Mouse (Mus musculus) T-helper 2 cell (primary cell): Measurements from ENCODE around the gene Igf1r.

Source experiments
- in situ Hi-C: fragments of 300-600 bp; cut with MboI, MseI; formaldehyde crosslinking; loops from one replicate; pipeline ENCODE4 v1.15.1; 2025; ENCODE audit warnings: high pct_unique_total_duplicates

Igf1r gene

DNA sequence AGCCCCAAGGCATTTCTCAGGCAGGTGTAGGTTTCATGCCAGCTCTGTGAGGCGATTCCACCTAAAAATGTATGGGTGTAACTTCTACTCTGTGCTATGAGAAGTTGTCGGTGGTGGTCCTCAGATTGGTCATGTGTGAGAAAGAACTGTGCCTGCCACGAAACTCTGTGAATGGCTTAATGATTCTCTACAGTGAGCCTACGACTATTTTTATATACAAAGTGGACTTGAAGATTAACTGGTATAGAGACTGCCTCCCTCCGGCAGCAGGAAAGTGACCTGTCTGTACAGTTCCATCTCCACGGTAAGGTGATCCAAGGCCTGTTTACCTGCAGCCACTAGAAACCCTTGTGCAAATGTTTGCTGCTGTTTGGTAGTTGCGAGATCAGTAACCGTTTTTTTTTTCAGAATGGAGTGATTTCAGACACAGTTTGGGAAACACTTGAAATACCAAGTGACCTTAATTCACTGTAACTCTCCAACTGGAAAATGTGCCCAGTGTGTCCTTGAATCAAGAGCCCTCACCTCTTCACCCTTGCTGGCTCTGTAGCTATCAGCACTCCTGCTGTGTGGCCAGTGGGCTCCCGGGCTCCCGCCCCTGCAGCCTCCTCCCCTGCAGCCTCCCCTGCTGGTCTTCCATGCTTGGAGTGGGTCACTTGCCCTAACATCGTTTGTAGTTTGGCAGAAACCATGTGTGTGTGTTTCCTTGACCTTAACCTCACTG lies 127.7 kb downstream of the Igf1r start:
- in situ Hi-C loops: no loop called here

DNA sequence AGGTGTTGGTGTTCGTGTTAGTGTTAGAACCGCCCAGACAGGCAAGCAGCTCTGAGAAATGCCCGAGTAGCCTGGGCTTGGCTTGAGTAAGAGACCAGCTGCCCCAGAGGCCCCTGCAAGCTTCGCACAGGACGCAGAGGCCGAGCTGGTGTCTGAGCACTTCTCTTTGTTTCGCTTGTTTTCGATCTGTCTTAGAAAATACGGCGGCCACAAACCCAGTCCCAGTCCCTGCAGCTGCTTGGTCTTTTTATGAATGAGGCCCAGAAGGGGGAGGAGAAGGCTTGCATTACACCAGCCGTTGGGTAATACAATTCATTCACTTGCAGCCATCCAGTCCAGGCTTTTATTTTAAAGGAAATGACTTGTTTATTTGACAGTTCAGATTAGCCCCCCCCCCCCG lies 132.7 kb downstream of the Igf1r start:
- in situ Hi-C loops: no loop called here

DNA sequence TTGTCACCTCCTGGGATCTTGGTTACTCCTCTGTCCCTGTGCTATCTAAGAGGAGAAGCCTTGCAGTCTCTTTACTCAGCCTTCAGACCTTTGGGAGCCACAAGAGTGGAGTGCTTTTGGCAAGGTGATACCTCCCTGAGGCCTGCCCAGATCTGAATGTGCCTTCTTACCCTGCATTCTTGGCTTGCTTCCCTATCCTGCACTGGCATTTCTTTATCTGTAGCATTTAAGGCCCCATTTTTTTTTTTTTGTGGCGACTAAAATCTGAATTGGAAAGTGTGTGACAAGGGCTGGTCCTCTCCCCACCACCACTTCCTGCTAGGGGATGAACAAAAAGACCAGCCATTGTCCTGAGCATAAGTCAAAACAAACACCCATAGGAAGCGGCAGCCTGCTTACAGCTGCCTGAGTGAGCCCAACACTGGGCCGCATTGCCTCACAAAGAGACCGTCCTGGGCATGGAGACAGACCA lies 133.3 kb downstream of the Igf1r start:
- in situ Hi-C loops: no loop called here

DNA sequence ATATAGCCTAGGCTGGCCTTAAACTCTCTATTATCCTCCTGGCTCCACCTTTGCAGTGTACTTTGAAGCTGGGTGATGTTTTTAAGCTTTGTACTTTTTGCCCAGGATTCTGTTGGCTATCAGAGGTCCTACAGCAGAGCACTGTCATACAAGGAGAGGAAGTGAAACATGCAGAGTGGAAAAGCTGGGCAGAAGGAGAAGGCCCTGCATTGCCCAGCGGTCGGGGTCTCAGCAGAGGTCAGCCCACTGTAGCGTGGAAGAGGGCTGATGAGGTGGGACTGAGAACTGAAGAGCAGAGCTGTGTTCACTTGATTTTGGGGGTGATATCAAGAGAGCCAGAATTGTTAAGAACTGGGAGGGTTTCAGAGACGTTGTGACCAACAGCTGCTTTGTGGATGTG lies 134.9 kb downstream of the Igf1r start:
- in situ Hi-C loops: no loop called here

DNA sequence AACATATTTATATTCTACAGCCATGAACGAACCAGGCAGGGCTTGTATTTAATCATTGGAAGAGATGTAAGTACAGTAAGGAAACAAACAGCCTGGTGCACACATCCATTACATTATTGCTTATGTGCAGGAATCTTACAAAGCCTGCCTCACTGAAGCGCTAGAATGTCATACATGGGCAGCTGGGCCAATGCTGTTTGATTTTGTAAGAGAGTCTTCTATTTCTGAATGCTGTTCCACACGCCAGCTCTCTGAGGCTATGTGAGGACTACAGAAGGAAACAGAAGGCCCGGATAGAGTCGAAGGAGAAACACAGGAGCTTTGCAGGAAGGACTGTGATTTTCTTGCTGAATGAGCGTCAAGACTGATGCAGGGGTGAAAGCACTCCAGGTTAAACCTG lies 136.2 kb downstream of the Igf1r start:
- in situ Hi-C loops: no loop called here

- in situ Hi-C loops: no loop called here
Observed at GRCm38 (mm10) chr7:68089725-68090124, 137.1 kb downstream of the Igf1r start.

DNA sequence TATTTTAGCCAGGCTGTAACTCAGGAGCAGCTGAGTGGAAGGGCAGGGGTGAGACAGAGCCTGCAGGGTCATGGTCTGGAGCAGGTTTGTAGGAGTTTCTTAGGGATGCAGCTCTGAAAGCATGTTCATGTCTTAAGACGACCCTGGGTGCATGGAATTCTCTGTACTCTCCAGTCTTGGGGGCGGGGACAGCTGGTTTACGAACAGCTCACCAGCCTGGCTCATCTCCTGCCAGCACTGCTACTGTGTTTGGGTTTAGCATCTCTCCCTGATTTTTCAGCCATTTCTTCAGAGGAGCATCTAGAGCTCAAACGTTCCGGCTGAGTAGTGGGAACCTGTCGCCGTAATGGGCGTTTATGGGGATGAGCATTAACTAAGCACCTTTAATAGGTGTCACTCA lies 137.9 kb downstream of the Igf1r start:
- in situ Hi-C loops: no loop called here

- in situ Hi-C loops: no loop called here
Observed at GRCm38 (mm10) chr7:68092304-68092978, 139.8 kb downstream of the Igf1r start.

GRCm38 (mm10) chr7:68093817-68094216 lies 141.2 kb downstream of the Igf1r start:
- in situ Hi-C loops: no loop called here

GRCm38 (mm10) chr7:68095574-68095973 lies 142.9 kb downstream of the Igf1r start:
- in situ Hi-C loops: no loop called here

DNA sequence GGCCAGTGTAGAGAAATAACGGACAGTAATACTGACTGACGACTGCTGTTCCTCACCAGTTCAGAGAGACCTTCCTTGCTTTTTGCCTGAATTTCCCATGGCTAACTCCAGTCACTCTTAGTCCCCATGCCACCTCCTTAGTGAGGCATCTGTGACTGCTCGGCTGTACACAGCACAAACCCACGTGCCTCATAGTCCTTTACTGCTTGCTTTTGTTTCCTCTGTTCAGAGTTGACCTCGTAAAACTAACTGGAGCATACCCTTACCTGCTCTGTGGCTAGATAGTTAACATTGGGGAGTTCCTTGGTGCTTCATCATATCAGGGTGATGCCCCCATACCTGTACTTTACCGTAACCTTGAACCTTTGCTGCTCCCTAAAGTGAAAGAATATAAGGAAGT lies 143.8 kb downstream of the Igf1r start:
- in situ Hi-C loops: no loop called here

DNA sequence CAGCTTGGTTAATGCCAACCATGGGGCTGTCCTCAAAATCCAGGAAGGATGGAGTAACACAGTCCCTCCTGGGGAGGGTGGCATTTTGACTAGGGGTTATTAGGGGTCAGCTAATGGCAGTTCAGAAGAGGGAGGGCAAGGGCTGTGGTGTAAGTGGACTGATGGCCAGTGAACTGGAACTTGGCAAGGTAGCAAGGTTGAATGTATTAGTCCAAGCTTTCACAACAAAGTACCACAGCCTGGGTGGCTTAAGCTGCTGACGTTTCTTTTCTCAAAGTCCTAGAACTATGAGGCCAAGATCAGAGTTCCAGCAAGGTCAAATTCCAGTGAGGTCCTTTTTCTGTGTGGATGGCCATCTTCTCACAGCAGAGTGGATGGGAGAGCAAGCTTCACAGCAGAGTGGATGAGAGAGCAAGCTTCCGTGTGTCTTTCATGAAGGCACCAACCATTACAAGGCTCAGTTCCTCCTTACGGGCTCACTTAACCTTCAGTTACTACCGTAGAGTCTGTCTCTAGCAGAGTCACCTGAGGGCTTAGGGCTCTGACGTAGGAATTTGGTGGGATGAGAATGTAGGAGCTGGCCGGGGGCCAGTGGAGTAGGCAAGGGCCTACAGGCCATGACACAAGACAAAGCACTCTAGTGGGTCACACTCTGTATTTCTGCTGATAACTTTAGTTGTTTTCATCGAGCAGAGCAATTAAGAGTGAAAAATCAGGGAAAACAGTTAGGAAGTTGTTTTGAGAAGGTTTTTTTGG lies 144.6 kb downstream of the Igf1r start:
- in situ Hi-C loops: no loop called here

DNA sequence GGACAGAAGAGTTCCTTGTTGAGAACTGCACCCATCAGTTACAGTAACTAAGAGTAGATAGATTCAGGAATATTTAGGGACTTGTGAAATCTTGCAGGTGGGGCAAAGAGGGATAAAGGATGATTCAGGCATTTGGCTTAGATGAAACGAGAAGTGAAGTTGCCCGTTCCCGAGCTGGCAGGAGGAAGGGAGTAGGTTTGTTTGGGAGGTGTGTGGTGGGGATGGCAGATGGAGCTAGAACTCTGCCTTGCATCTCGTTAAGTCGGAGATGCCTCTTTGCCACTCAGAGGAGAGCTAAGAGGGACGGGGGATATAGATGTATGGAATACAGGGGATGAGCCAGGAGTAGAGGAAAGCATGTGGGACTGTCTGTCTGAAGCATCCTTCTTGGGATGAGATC lies 145.5 kb downstream of the Igf1r start:
- in situ Hi-C loops: no loop called here

GRCm38 (mm10) chr7:68100388-68100787 lies 147.8 kb downstream of the Igf1r start:
- in situ Hi-C loops: loop anchor here (25.0 kb wide), 2 partner anchors 288 to 888 kb away; partner anchors contain the start of gene Lysmd4

GRCm38 (mm10) chr7:68102456-68103177 lies 150.0 kb downstream of the Igf1r start:
- in situ Hi-C loops: loop anchor here (25.0 kb wide), 2 partner anchors 290 to 890 kb away; partner anchors contain the start of gene Lysmd4

DNA sequence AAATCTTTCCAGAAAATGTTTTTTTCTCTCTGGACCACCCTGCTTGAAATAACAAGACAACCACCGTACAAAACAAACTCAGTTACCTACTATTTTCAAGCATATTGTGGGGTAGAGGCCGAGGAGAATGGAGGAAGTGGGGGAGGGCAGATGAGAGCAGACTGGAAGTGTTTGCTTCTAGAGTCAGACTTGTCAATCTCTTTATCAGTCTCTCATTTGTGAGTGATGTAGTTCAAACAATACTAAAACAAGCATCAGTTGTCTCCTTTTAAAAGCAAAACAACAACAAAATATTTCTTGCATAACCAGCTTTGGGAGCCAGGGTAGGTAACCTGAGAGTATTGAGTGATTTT lies 150.5 kb downstream of the Igf1r start:
- in situ Hi-C loops: loop anchor here (25.0 kb wide), 2 partner anchors 291 to 891 kb away; partner anchors contain the start of gene Lysmd4

DNA sequence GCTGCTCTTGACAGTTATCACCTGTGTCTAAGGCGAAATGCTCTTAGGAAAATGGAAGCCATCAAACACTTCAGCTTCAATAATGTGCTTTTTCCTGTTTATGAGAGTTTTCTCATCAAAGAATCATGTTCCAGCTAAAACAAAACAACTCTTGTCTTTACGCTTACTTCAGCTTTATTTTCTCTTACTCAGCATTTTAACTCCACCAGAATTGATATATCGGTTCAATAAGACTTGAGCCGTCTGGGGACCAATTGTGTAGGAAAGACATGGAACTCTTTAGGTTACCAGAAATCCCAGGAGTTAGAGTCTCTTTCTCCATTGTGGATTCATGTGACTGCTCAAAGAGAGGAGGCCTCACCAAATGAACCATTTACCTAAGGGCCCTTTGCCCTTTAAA lies 158.9 kb downstream of the Igf1r start:
- in situ Hi-C loops: loop anchor here (25.0 kb wide), 2 partner anchors 299 to 899 kb away; partner anchors contain the start of gene Lysmd4

GRCm38 (mm10) chr7:68112582-68112981 lies 160.0 kb downstream of the Igf1r start:
- in situ Hi-C loops: loop anchor here (25.0 kb wide), 2 partner anchors 300 to 900 kb away; partner anchors contain the start of gene Lysmd4

DNA sequence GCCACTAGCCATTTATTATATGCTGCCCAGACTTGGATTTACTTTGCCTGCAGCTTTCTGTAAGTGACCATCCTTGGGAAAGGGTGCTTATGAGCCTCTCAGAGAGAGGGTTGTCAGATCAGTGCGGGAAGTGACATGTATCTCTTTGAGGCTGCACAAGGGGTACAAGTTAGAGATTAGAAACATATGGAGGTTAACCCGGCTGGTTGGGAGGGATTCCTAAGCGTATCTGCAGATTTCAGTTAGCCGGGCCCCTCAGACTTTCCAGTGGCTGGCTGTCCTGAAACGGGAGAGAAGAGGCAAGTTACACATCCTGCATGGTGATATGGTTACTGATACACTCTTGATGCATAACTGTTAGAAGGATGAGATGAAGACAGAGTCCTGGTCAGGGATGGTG lies 161.7 kb downstream of the Igf1r start:
- in situ Hi-C loops: loop anchor here (25.0 kb wide), 2 partner anchors 302 to 902 kb away; partner anchors contain the start of gene Lysmd4

DNA sequence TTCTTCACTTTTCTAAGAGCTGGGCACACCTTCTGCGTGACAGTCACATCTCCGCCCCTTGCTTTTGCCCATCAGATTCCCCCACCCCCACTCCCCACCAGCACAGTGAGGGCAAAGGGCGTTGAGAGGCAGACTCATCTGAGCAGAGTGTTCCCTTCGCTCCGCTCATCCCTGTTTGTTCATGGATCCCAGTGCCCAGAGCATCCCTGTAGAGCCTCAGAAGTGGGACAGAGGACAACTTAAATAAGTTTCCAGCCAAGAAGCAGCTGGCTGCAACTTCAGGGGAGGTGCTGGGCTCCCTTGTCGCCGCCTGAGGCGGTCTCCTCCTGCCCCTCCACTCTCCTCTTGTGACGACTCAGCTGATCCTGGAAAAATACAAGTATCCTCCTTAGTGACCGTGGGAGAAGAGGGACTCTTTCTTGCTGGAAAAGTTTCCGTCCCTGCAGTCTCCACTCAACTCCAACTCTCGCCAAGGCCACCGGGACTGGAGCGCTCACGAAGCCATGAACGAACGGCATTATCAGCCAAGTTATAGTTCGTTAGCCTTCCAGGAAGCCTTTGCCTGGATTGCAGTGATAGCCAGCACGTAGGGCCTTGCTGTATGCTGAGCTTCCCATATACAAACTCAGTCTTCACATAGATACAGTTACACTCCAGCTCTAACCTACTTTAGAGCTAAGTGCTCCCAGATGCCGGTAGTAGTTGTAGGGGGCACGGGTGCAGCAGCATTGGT lies 162.5 kb downstream of the Igf1r start:
- in situ Hi-C loops: loop anchor here (25.0 kb wide), 2 partner anchors 303 to 903 kb away; partner anchors contain the start of gene Lysmd4

- in situ Hi-C loops: loop anchor here (25.0 kb wide), 2 partner anchors 305 to 905 kb away; partner anchors contain the start of gene Lysmd4
Observed at GRCm38 (mm10) chr7:68117567-68117966, 164.9 kb downstream of the Igf1r start.
